Comparison of ENCODE assay signal across 26 mouse cellular contexts in genomic region chr10:66181231-66181630, GRCm38 (mm10).
DNase-seq lines count a peak whose midpoint lies in the region; ATAC-seq and TF ChIP-seq lines count a peak whose summit lies in the region.
"Had no signal": no experiment of that assay in that cellular context is flagged by ENCODE, and none has a peak within 500 bp of the region (broad histone marks: within the 10 kb centered on the region; RNA-seq: fewer than 3 reads in every experiment).

No protein-coding gene starts in this region.

- peak; percentile 55 for ATAC-seq in hindbrain, postnatal 0 days
- no peak for ATAC-seq in hindbrain, embryonic 13.5 days (ENCODE audit: low FRiP score)
- ATAC-seq: forebrain, embryonic 14.5 days; midbrain, embryonic 16.5 days had no signal

- DNase-seq in hindbrain, postnatal 0 days (ENCODE audit: low spot score): peak; percentile 63
- DNase-seq in brain, embryonic 14.5 days (ENCODE audit: low read depth): peak; percentile 44
- peak; percentile 95 to 99 for DNase-seq in cerebellum, adult 2 months
- peak; percentile 92 to 97 for DNase-seq in cerebellum, postnatal 14 days
- no peak for DNase-seq in gastrocnemius, adult 8-10 months (ENCODE audit: low spot score in 2 of 2)
- no peak for DNase-seq in kidney, postnatal 4 days
- DNase-seq in kidney, postnatal 36 days: no peak
- DNase-seq: adrenal gland, postnatal 10 days; gastrocnemius, postnatal 10 days; heart, postnatal 14 days; kidney, adult 11 months; kidney, postnatal 14 days; layer of hippocampus, postnatal 36 days; right cerebral cortex, adult 18-20 months; spleen, adult 18-20 months; thymus, postnatal 14 days had no signal

- no peaks in the 10 kb centered on the region for H3K27me3 ChIP-seq in hindbrain, postnatal 0 days (ENCODE audit: insufficient read depth, low read length)
- no peaks in the 10 kb centered on the region for H3K27me3 ChIP-seq in hindbrain, embryonic 13.5 days
- no peaks in the 10 kb centered on the region for H3K27me3 ChIP-seq in cerebellum, adult 2 months (ENCODE audit: control insufficient read depth, insufficient read depth, low read length)
- H3K27me3 ChIP-seq: lung, embryonic 15.5 days; neural tube, embryonic 12.5 days had no signal

- no peak for TF ChIP-seq POLR2A in brain, embryonic 14.5 days (IDR thresholded peaks at IDR 0.05; ENCODE audit: borderline replicate concordance, extremely low read depth, insufficient read depth, insufficient read length, poor library complexity, severe bottlenecking)
- no peak for TF ChIP-seq POLR2A in cerebellum, adult 2 months (IDR thresholded peaks at IDR 0.05; ENCODE audit: borderline replicate concordance, insufficient read depth, low read length)

- no peak overlapping the region for H3K4me2 ChIP-seq in hindbrain, postnatal 0 days (ENCODE audit: low read depth, low read length)
- H3K4me2 ChIP-seq in hindbrain, embryonic 13.5 days: no peak overlapping the region
- H3K4me2 ChIP-seq: limb, embryonic 12.5 days; lung, embryonic 15.5 days; midbrain, embryonic 11.5 days; neural tube, embryonic 12.5 days had no signal

- no peak overlapping the region for H3K4me3 ChIP-seq in hindbrain, postnatal 0 days (ENCODE audit: low read length)
- H3K4me3 ChIP-seq in hindbrain, embryonic 13.5 days: no peak overlapping the region
- H3K4me3 ChIP-seq in cerebellum, adult 2 months (replicated peaks; ENCODE audit: insufficient read depth, low read depth, low read length): no peak overlapping the region
- H3K4me3 ChIP-seq: hindbrain, embryonic 10.5 days; limb, embryonic 12.5 days; lung, embryonic 15.5 days; myocyte; neural tube, embryonic 12.5 days had no signal

- no peaks in the 10 kb centered on the region for H3K36me3 ChIP-seq in hindbrain, postnatal 0 days (ENCODE audit: insufficient read depth, low read length)
- H3K36me3 ChIP-seq in hindbrain, embryonic 13.5 days: no peaks in the 10 kb centered on the region
- H3K36me3 ChIP-seq: G1E; hindbrain, embryonic 10.5 days; limb, embryonic 12.5 days; lung, embryonic 15.5 days; neural tube, embryonic 12.5 days had no signal

- no peak overlapping the region for H3K9ac ChIP-seq in hindbrain, postnatal 0 days (replicated peaks; ENCODE audit: low read length)
- no peak overlapping the region for H3K9ac ChIP-seq in hindbrain, embryonic 13.5 days
- H3K9ac ChIP-seq: limb, embryonic 12.5 days; lung, embryonic 15.5 days; neural tube, embryonic 12.5 days had no signal

- TF ChIP-seq CTCF in hindbrain, postnatal 0 days (IDR thresholded peaks at IDR 0.05; ENCODE audit: low read depth): no peak
- no peak for TF ChIP-seq CTCF in brain, embryonic 14.5 days (IDR thresholded peaks at IDR 0.05; ENCODE audit: borderline replicate concordance, extremely low read depth, insufficient read depth, insufficient read length)
- no peak for TF ChIP-seq CTCF in cerebellum, adult 2 months (IDR thresholded peaks at IDR 0.05; ENCODE audit: borderline replicate concordance, insufficient read depth, low read depth, low read length)

- WGBS in hindbrain, postnatal 0 days: 63% methylated on average over 2 of the region's 2 CpGs
- WGBS in hindbrain, embryonic 13.5 days: 81% methylated on average over 2 of the region's 2 CpGs
- 11% methylated on average over 2 of the region's 2 CpGs for WGBS in cerebellum, adult 2 months

- H3K4me1 ChIP-seq in hindbrain, postnatal 0 days (ENCODE audit: insufficient read depth, low read length): no peaks in the 10 kb centered on the region
- H3K4me1 ChIP-seq in hindbrain, embryonic 13.5 days (replicated peaks): no peaks in the 10 kb centered on the region
- H3K4me1 ChIP-seq in cerebellum, adult 2 months (ENCODE audit: control insufficient read depth, insufficient read depth, low read length): peaks cover 20% of the 10 kb centered on the region; the same call in 1 of the 2 replicates
- H3K4me1 ChIP-seq: hindbrain, embryonic 10.5 days; lung, embryonic 15.5 days; neural tube, embryonic 12.5 days had no signal

- H3K27ac ChIP-seq in hindbrain, postnatal 0 days: no peak overlapping the region
- no peak overlapping the region for H3K27ac ChIP-seq in hindbrain, embryonic 13.5 days
- H3K27ac ChIP-seq in cerebellum, adult 2 months (ENCODE audit: insufficient read depth, low read length): peak overlapping the region; percentile 62; the same call in 1 of the 2 replicates
- H3K27ac ChIP-seq: hindbrain, embryonic 10.5 days; limb, embryonic 12.5 days; lung, embryonic 15.5 days; neural tube, embryonic 12.5 days had no signal

- H3K9me3 ChIP-seq in hindbrain, postnatal 0 days (ENCODE audit: low read length): no peaks in the 10 kb centered on the region
- no peaks in the 10 kb centered on the region for H3K9me3 ChIP-seq in hindbrain, embryonic 13.5 days
- H3K9me3 ChIP-seq: G1E; hindbrain, embryonic 10.5 days; limb, embryonic 12.5 days; lung, embryonic 15.5 days; neural tube, embryonic 12.5 days had no signal

Comparison
In these comparisons a context has a peak if more than half of its experiments do, and no peak if none do; other contexts are left out.
1. DNase-seq: peak in hindbrain, postnatal 0 days (single experiment), brain, embryonic 14.5 days (single experiment), cerebellum, adult 2 months (2 of 2) and cerebellum, postnatal 14 days (2 of 2); none in gastrocnemius, adult 8-10 months (0 of 2), kidney, postnatal 4 days (0 of 2) and kidney, postnatal 36 days (0 of 2).